Mouse (Mus musculus): ENCODE data around the gene Atm. TPM values are rescaled to one million over a fixed set of nuclear protein-coding genes. Genes with fewer than 3 reads are reported as not detected.

The Atm gene
- polyA plus RNA-seq, 1 experiment from 2014 or later: 14.9 TPM

- WGBS: 86% methylated on average over 3 of the region's 3 CpGs
- no peaks in the 10 kb centered on the region for H3K4me1 ChIP-seq (ENCODE audit: control insufficient read depth, insufficient read depth, low read length)
- H3K4me2 ChIP-seq (ENCODE audit: low read depth, low read length): no peak overlapping the region
- no peak overlapping the region for H3K4me3 ChIP-seq (ENCODE audit: low read depth, low read length)
- H3K9ac ChIP-seq (replicated peaks; ENCODE audit: low read length): no peak overlapping the region
- H3K27ac ChIP-seq (replicated peaks; ENCODE audit: low read depth, low read length): no peak overlapping the region
- H3K36me3 ChIP-seq (replicated peaks; ENCODE audit: control insufficient read depth, insufficient read depth, low read depth, low read length): no peaks in the 10 kb centered on the region
- H3K9me3 ChIP-seq (replicated peaks; ENCODE audit: control insufficient read depth, low read length): no peaks in the 10 kb centered on the region
- DNase-seq (ENCODE audit: low spot score) (no peak), ATAC-seq (replicated peaks; ENCODE audit: insufficient number of reproducible peaks, low FRiP score, low TSS enrichment, low read depth) (no peak)
- no peaks in the 10 kb centered on the region for H3K27me3 ChIP-seq (ENCODE audit: control insufficient read depth, insufficient read depth, low read length)
Measured at GRCm38 (mm10) chr9:53427638-53428037, 108.9 kb downstream of the Atm start.

GRCm38 (mm10) chr9:53426726-53427125, 109.8 kb downstream of the Atm start:
- Histone ChIP-seq H3K9ac (replicated peaks; ENCODE audit: low read length) (no peak overlapping the region), H3K36me3 (replicated peaks; ENCODE audit: control insufficient read depth, insufficient read depth, low read depth, low read length) (no peaks in the 10 kb centered on the region), H3K4me1 (ENCODE audit: control insufficient read depth, insufficient read depth, low read length) (no peaks in the 10 kb centered on the region), H3K4me3 (ENCODE audit: low read depth, low read length) (no peak overlapping the region), H3K27ac (replicated peaks; ENCODE audit: low read depth, low read length) (no peak overlapping the region), H3K4me2 (ENCODE audit: low read depth, low read length) (no peak overlapping the region), H3K9me3 (replicated peaks; ENCODE audit: control insufficient read depth, low read length) (no peaks in the 10 kb centered on the region), H3K27me3 (ENCODE audit: control insufficient read depth, insufficient read depth, low read length) (no peaks in the 10 kb centered on the region)
- ATAC-seq (replicated peaks; ENCODE audit: insufficient number of reproducible peaks, low FRiP score, low TSS enrichment, low read depth) (no peak), DNase-seq (ENCODE audit: low spot score) (no peak)
- WGBS: 73% methylated on average over 3 of the region's 3 CpGs

GRCm38 (mm10) chr9:53422133-53422896, 114.2 kb downstream of the Atm start:
- Histone ChIP-seq H3K4me3 (ENCODE audit: low read depth, low read length) (no peak overlapping the region), H3K9me3 (replicated peaks; ENCODE audit: control insufficient read depth, low read length) (no peaks in the 10 kb centered on the region), H3K36me3 (replicated peaks; ENCODE audit: control insufficient read depth, insufficient read depth, low read depth, low read length) (no peaks in the 10 kb centered on the region), H3K27ac (replicated peaks; ENCODE audit: low read depth, low read length) (no peak overlapping the region), H3K4me1 (ENCODE audit: control insufficient read depth, insufficient read depth, low read length) (no peaks in the 10 kb centered on the region), H3K4me2 (ENCODE audit: low read depth, low read length) (no peak overlapping the region), H3K9ac (replicated peaks; ENCODE audit: low read length) (no peak overlapping the region), H3K27me3 (ENCODE audit: control insufficient read depth, insufficient read depth, low read length) (no peaks in the 10 kb centered on the region)
- no peak for DNase-seq (ENCODE audit: low spot score)
- ATAC-seq (replicated peaks; ENCODE audit: insufficient number of reproducible peaks, low FRiP score, low TSS enrichment, low read depth): no peak
- 68% methylated on average over 9 of the region's 9 CpGs for WGBS

- no peak overlapping the region for H3K4me2 ChIP-seq (ENCODE audit: low read depth, low read length)
- no peak overlapping the region for H3K4me3 ChIP-seq (ENCODE audit: low read depth, low read length)
- H3K9me3 ChIP-seq (replicated peaks; ENCODE audit: control insufficient read depth, low read length): no peaks in the 10 kb centered on the region
- 85% methylated on average over 3 of the region's 3 CpGs for WGBS
- no peaks in the 10 kb centered on the region; the same call in 1 of the 2 replicates for H3K4me1 ChIP-seq (ENCODE audit: control insufficient read depth, insufficient read depth, low read length)
- no peaks in the 10 kb centered on the region for H3K36me3 ChIP-seq (replicated peaks; ENCODE audit: control insufficient read depth, insufficient read depth, low read depth, low read length)
- DNase-seq (ENCODE audit: low spot score) (no peak), ATAC-seq (replicated peaks; ENCODE audit: insufficient number of reproducible peaks, low FRiP score, low TSS enrichment, low read depth) (no peak)
- H3K27me3 ChIP-seq (ENCODE audit: control insufficient read depth, insufficient read depth, low read length): no peaks in the 10 kb centered on the region
- no peak overlapping the region for H3K27ac ChIP-seq (replicated peaks; ENCODE audit: low read depth, low read length)
- H3K9ac ChIP-seq (replicated peaks; ENCODE audit: low read length): no peak overlapping the region
Measured at GRCm38 (mm10) chr9:53409427-53409826, 127.1 kb downstream of the Atm start.

- no peak overlapping the region for H3K4me3 ChIP-seq (ENCODE audit: low read depth, low read length)
- 84% methylated on average over 2 of the region's 2 CpGs for WGBS
- H3K9me3 ChIP-seq (replicated peaks; ENCODE audit: control insufficient read depth, low read length): no peaks in the 10 kb centered on the region
- ATAC-seq (replicated peaks; ENCODE audit: insufficient number of reproducible peaks, low FRiP score, low TSS enrichment, low read depth) (no peak), DNase-seq (ENCODE audit: low spot score) (no peak)
- H3K4me2 ChIP-seq (ENCODE audit: low read depth, low read length): no peak overlapping the region
- no peak overlapping the region for H3K9ac ChIP-seq (replicated peaks; ENCODE audit: low read length)
- H3K36me3 ChIP-seq (replicated peaks; ENCODE audit: control insufficient read depth, insufficient read depth, low read depth, low read length): no peaks in the 10 kb centered on the region
- H3K27me3 ChIP-seq (ENCODE audit: control insufficient read depth, insufficient read depth, low read length): no peaks in the 10 kb centered on the region
- no peak overlapping the region for H3K27ac ChIP-seq (replicated peaks; ENCODE audit: low read depth, low read length)
- no peaks in the 10 kb centered on the region; the same call in 1 of the 2 replicates for H3K4me1 ChIP-seq (ENCODE audit: control insufficient read depth, insufficient read depth, low read length)
Measured at GRCm38 (mm10) chr9:53408953-53409361, 127.6 kb downstream of the Atm start.

GRCm38 (mm10) chr9:53408548-53408947, 128.0 kb downstream of the Atm start:
- WGBS: 84% methylated on average over 4 of the region's 4 CpGs
- Histone ChIP-seq H3K9me3 (replicated peaks; ENCODE audit: control insufficient read depth, low read length) (no peaks in the 10 kb centered on the region), H3K27me3 (ENCODE audit: control insufficient read depth, insufficient read depth, low read length) (no peaks in the 10 kb centered on the region), H3K4me3 (ENCODE audit: low read depth, low read length) (no peak overlapping the region), H3K27ac (replicated peaks; ENCODE audit: low read depth, low read length) (no peak overlapping the region), H3K36me3 (replicated peaks; ENCODE audit: control insufficient read depth, insufficient read depth, low read depth, low read length) (no peaks in the 10 kb centered on the region), H3K4me2 (ENCODE audit: low read depth, low read length) (no peak overlapping the region), H3K9ac (replicated peaks; ENCODE audit: low read length) (no peak overlapping the region), H3K4me1 (ENCODE audit: control insufficient read depth, insufficient read depth, low read length) (no peaks in the 10 kb centered on the region; the same call in 1 of the 2 replicates)
- no peak for ATAC-seq (replicated peaks; ENCODE audit: insufficient number of reproducible peaks, low FRiP score, low TSS enrichment, low read depth)
- no peak for DNase-seq (ENCODE audit: low spot score)

GRCm38 (mm10) chr9:53404753-53405722, 131.5 kb downstream of the Atm start:
- Histone ChIP-seq H3K9ac (replicated peaks; ENCODE audit: low read length) (peak overlapping the region; percentile 57), H3K4me3 (ENCODE audit: low read depth, low read length) (peak overlapping the region; percentile 39), H3K27me3 (ENCODE audit: control insufficient read depth, insufficient read depth, low read length) (no peaks in the 10 kb centered on the region), H3K4me1 (ENCODE audit: control insufficient read depth, insufficient read depth, low read length) (no peaks in the 10 kb centered on the region; the same call in 1 of the 2 replicates), H3K9me3 (replicated peaks; ENCODE audit: control insufficient read depth, low read length) (no peaks in the 10 kb centered on the region), H3K36me3 (replicated peaks; ENCODE audit: control insufficient read depth, insufficient read depth, low read depth, low read length) (no peaks in the 10 kb centered on the region), H3K27ac (replicated peaks; ENCODE audit: low read depth, low read length) (peak overlapping the region; percentile 49; the same call in 1 of the 2 replicates), H3K4me2 (ENCODE audit: low read depth, low read length) (peak overlapping the region; percentile 45)
- ATAC-seq (replicated peaks; ENCODE audit: insufficient number of reproducible peaks, low FRiP score, low TSS enrichment, low read depth): peak; percentile 89
- WGBS: 29% methylated on average over 21 of the region's 21 CpGs
- DNase-seq (ENCODE audit: low spot score): peak; percentile 92
